Mouse (Mus musculus): ENCODE results near the gene Cphx1. TPM values are rescaled to one million over a fixed set of nuclear protein-coding genes. Genes with fewer than 3 reads are reported as not detected.
"Not testable (repeated sequence)": the region's sequence is repeated elsewhere in the genome, so short reads cannot be mapped to it uniquely, and the experiment has no call there.

Cphx1 gene
- not detected in 2 replicates for polyA plus RNA-seq (2015; fragmentation: Nextera tagmentation; extraction: Ambion mirVana)

DNA sequence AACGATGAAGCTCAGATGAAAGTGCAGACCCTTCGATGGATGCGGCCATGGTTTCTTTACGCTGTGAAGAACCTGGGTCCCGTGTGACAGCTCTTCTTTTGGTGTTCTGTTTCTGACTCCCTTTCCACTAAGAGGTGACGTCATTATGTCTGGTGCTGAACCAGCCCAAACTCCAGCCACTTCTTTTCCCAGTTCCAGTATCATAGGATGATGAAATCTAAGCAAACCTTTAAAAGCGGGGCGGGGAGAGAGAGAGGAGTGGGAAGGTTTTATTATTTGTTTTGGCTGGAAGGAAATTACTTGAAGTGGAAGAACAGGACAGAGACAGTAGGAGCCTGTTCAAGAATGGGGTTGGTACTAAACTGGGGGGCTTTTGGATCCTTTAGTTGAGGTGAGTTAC, at the start of gene Cphx1:
Cphx1 (plus strand) TSS at position 301 of the 400 bp plus-strand sequence.
- not testable (repeated sequence) for H3K9ac ChIP-seq; H3K4me2 ChIP-seq (replicated peaks); H3K9me3 ChIP-seq; H3K36me3 ChIP-seq; H3K4me3 ChIP-seq; H3K4me1 ChIP-seq; H3K27me3 ChIP-seq; H3K27ac ChIP-seq; ATAC-seq (ENCODE audit: low FRiP score, low read depth)
- no CpG with 5 or more reads among the region's 8 CpGs for WGBS

- WGBS: no CpG with 5 or more reads among the region's 3 CpGs
- H3K4me1 ChIP-seq; ATAC-seq (ENCODE audit: low FRiP score, low read depth): not testable (repeated sequence)
These were observed 43.5 kb upstream of the Cphx1 start for GRCm38 (mm10) chr14:25894566-25894965.

DNA sequence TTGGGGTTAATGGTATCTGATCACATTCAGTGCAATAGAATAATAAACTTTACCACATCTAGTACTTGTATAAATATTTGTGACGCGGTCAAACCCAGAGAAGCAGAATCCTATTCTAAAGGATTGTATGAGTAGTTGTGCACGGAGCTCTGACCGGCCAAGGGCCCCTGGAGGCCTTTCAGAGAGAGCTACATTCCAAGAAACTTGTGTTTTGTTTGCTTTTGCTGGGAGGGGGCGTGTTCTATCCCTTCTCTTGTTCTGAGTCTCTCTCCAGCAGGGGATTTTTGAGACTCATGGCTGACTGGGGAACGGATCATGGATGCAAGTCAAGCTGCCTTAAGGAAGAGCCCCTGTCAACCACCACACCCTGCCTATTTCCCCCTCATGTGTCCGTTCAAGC, 42.4 kb upstream of the Cphx1 start:
- H3K36me3 ChIP-seq; ATAC-seq (ENCODE audit: low FRiP score, low read depth): not testable (repeated sequence)
- WGBS: no CpG with 5 or more reads among the region's 7 CpGs

More at GRCm38 (mm10) chr14:25894566-25894965, 43.5 kb upstream of the Cphx1 start:
- not testable (repeated sequence) for H3K4me3 ChIP-seq; H3K27me3 ChIP-seq; H3K4me2 ChIP-seq (replicated peaks); H3K27ac ChIP-seq; H3K9me3 ChIP-seq; H3K36me3 ChIP-seq; H3K9ac ChIP-seq

DNA sequence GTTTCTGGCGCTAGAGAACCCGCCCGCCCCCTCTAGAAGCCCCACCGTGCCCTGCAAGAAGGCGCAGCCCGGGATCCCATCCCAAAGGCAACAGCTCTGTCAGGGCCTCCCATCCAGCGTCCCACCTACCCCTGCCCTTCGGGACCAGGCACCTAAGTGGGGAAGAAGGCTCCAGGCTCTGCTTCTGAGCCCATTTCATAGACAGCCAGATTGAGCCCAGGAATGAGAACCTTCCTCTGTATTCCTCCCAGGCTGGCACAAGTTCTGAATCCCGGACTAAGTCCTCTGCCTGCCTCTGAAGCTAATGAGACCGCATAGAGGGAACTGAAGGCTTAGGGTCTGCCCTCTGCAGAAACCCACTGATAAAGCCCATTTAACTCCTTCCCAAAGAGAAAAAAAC, 35.1 kb upstream of the Cphx1 start, which contains the start of gene Plac9a:
Plac9a (minus strand) TSS at position 101 of the 400 bp plus-strand sequence.
- not testable (repeated sequence) for H3K27me3 ChIP-seq; ATAC-seq (ENCODE audit: low FRiP score, low read depth); H3K9me3 ChIP-seq; H3K36me3 ChIP-seq; H3K9ac ChIP-seq; H3K4me2 ChIP-seq (replicated peaks); H3K4me3 ChIP-seq; H3K27ac ChIP-seq; H3K4me1 ChIP-seq
- WGBS: no CpG with 5 or more reads among the region's 10 CpGs

More for the DNA sequence above, 42.4 kb upstream of the Cphx1 start:
- not testable (repeated sequence) for H3K9ac ChIP-seq; H3K4me2 ChIP-seq (replicated peaks); H3K4me3 ChIP-seq; H3K4me1 ChIP-seq; H3K27me3 ChIP-seq; H3K9me3 ChIP-seq; H3K27ac ChIP-seq

- not testable (repeated sequence) for H3K9me3 ChIP-seq; H3K4me1 ChIP-seq; H3K27ac ChIP-seq; H3K36me3 ChIP-seq; H3K9ac ChIP-seq; H3K4me3 ChIP-seq; ATAC-seq (ENCODE audit: low FRiP score, low read depth); H3K4me2 ChIP-seq (replicated peaks); H3K27me3 ChIP-seq
- WGBS: 80% methylated on average over 1 of the region's 5 CpGs
These were observed 32.9 kb upstream of the Cphx1 start for GRCm38 (mm10) chr14:25905243-25905642.

- ATAC-seq (ENCODE audit: low FRiP score, low read depth); H3K36me3 ChIP-seq; H3K9ac ChIP-seq; H3K4me3 ChIP-seq; H3K9me3 ChIP-seq; H3K4me1 ChIP-seq; H3K27ac ChIP-seq; H3K4me2 ChIP-seq (replicated peaks); H3K27me3 ChIP-seq: not testable (repeated sequence)
- no CpG with 5 or more reads among the region's 9 CpGs for WGBS
These were observed 30.8 kb upstream of the Cphx1 start for GRCm38 (mm10) chr14:25907272-25907671.

DNA sequence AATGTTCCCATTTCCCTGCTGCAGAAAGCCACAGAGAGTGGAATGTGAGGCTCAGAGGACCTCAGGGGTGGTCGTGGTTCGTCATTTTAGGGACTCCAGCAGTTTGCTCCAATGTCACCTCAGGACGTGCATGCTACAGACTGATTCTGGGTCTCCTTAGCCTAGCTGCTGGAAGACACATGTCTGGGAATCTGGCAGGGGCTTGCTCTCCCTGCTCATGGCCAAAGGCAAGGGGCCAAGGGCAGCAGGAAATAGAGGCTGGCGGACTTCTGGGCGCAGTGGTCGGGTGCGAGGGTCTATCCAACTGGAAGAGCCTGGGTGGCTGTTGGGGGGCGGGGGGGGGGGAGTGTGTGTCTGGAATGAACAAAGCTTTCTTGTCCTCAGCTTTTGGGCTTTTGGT, 29.1 kb upstream of the Cphx1 start:
- H3K9me3 ChIP-seq; H3K27ac ChIP-seq; H3K4me1 ChIP-seq; H3K4me3 ChIP-seq; H3K9ac ChIP-seq; ATAC-seq (ENCODE audit: low FRiP score, low read depth); H3K36me3 ChIP-seq; H3K27me3 ChIP-seq; H3K4me2 ChIP-seq (replicated peaks): not testable (repeated sequence)
- WGBS: no CpG with 5 or more reads among the region's 8 CpGs

DNA sequence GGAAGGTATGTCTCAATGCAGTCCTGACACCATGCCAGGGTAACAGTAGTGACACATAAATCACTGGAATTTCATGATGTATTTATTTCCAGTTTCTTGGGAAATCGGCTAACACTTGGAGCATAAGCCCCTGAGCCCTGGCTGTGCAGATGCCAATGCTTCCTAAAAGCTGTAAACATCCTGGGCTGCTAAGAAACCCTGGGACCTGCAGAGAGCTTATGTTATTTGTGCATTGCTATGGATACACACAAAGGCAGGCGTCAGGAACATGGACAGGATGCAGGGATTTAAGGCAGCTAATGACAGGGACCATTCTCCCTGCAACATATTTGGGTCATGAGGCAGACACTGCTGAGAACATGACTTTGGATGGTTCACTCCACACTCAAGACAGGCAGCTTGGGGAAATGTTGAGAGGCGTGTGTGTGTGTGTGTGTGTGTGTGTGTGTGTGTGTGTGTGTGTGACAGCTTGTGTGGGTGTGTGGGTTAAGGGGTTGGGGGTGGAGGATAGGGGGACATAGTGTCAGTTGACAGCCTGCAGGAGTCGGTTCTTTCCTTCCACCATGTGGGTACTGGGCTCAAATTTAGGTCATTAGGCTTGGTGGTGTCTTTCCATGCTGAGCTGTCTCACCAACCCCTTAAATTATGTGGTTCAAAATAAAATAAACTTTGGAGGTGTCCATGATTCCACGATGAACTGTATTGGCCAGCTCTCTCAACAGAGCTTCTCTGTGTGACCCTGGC, 19.5 kb upstream of the Cphx1 start:
- not testable (repeated sequence) for H3K4me3 ChIP-seq; H3K4me1 ChIP-seq; H3K9me3 ChIP-seq; H3K4me2 ChIP-seq (replicated peaks); H3K27me3 ChIP-seq; H3K36me3 ChIP-seq; ATAC-seq (ENCODE audit: low FRiP score, low read depth); H3K27ac ChIP-seq; H3K9ac ChIP-seq
- whole genome bisulfite sequencing: no CpG with 5 or more reads among the region's 5 CpGs

DNA sequence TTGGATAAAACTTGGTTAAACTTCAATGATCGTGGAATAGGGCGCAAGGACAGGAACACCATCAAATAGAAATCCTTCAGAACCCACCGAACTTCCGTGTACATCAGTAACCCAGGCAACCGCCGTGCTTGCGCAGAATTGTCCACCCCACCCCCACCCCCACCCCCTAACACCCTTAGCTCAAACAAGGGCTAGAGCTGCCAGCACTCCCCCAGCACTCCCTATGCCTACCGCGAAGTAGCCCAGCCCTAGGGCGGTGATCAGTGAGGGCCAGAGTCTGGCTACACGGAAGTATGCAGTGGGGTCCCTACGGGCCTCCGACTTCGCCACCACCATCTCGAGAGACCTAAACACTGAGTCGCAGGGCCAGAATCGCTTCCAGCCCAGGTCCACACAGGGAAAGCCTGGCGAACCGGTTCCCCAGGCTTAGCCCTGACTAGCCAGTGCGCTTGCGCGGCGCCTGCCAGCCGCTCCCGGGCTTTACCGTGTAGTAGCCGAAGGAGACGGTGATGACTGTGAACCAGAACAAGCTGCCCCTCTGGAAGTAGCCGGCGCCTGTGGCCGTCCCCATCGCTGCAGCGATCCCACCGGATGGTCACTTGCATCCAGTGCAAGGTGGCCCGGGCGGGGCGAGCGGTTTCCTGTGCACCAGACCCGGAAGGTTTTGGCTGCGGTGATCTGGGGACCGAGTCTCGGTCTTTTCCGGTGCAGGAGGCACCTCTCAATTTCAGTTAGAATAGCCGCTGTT, 11.1 kb upstream of the Cphx1 start:
- ATAC-seq (ENCODE audit: low FRiP score, low read depth): peak; percentile 67; the same call in 1 of the 2 replicates
- WGBS: no CpG with 5 or more reads among the region's 44 CpGs
- H3K36me3 ChIP-seq; H3K4me3 ChIP-seq; H3K27me3 ChIP-seq; H3K9ac ChIP-seq; H3K9me3 ChIP-seq; H3K4me1 ChIP-seq; H3K4me2 ChIP-seq (replicated peaks); H3K27ac ChIP-seq: not testable (repeated sequence)

DNA sequence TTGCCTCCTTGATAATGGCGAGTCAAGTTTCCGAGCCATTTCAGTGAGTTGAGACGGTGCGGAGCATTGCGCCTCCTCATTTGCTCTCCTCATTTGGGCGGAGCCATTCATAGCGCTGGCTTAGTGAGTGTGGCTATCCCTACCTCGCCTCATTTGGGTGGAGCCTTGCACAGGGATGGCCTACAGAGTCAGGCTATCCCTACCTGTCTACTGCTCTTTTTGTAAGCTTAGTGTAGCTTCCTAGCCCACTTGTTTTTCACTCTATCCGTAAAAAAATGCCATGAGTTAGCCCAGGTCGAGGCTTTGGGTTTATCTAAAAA, 10.6 kb upstream of the Cphx1 start, which contains the start of gene Tmem254a:
Tmem254a (minus strand) TSS at position 111 of the 320 bp plus-strand sequence.
- not testable (repeated sequence) for H3K9me3 ChIP-seq
- no CpG with 5 or more reads among the region's 10 CpGs for WGBS
- ATAC-seq (ENCODE audit: low FRiP score, low read depth): peak; percentile 54; the same call in 1 of the 2 replicates

GRCm38 (mm10) chr14:25936867-25937630, 1.1 kb upstream of the Cphx1 start:
- not testable (repeated sequence) for H3K9me3 ChIP-seq; H3K4me3 ChIP-seq; H3K9ac ChIP-seq; H3K27ac ChIP-seq; H3K4me1 ChIP-seq; H3K36me3 ChIP-seq; H3K4me2 ChIP-seq (replicated peaks); ATAC-seq (ENCODE audit: low FRiP score, low read depth); H3K27me3 ChIP-seq
- WGBS: no CpG with 5 or more reads among the region's 5 CpGs

More for the DNA sequence above, 10.6 kb upstream of the Cphx1 start, which contains the start of gene Tmem254a:
- not testable (repeated sequence) for H3K4me2 ChIP-seq (replicated peaks); H3K9ac ChIP-seq; H3K27me3 ChIP-seq; H3K36me3 ChIP-seq; H3K4me3 ChIP-seq; H3K4me1 ChIP-seq; H3K27ac ChIP-seq

GRCm38 (mm10) chr14:25957861-25958260, 19.8 kb downstream of the Cphx1 start:
- H3K9me3 ChIP-seq; H3K4me3 ChIP-seq; H3K4me2 ChIP-seq (replicated peaks); H3K9ac ChIP-seq; H3K36me3 ChIP-seq; ATAC-seq (ENCODE audit: low FRiP score, low read depth); H3K27me3 ChIP-seq; H3K27ac ChIP-seq; H3K4me1 ChIP-seq: not testable (repeated sequence)
- no CpG with 5 or more reads among the region's 3 CpGs for WGBS
